Mouse (Mus musculus): ENCODE data around the gene Gse1. TPM values are rescaled to one million over a fixed set of nuclear protein-coding genes. Genes with fewer than 3 reads are reported as not detected.
A peak's percentile ranks its signal among the peaks of the same experiment; 100 is the strongest.

Gse1 gene
- 16.6 and 21.2 TPM in 2 replicates for total RNA-seq (2017)

DNA sequence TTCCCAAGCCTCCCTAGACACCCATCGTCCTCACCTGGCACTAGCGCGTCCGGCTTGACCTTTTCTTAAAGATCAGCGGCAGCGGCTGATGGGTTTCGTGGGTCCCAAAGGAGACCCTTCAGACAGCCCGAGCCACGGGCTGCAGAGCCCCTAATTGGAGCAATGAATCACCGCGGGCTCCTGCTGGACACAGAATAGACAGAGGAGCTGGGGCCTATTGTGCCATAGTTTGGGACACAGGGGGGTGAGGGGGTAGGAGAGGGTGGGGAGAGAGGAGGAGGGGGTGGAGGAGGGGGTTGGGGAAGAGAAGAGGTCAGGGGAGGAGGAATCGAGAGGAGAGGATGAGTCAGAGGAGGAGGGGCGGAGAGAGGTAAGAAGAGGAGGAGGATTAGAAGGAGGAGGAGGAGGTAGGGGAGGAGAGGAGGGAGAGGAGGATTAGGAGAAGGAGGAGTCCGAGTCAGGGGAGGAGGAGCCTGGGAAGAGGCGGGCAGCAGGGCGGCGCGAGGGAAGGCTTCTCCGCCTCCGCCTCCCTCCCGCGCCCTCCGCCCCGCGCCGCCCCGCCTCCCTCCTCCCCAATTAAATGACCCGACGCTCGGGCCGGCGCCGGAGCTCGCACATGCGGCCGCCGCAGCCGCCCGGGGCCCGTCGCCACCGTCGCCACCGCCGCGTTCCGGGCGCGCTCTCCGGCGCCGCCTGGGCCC, at the start of gene Gse1:
Gene Gse1 (plus strand): TSS at position 566 of the 701 bp plus-strand sequence.
- ATAC-seq (replicated peaks in 1 of 2; ENCODE audit: insufficient read depth in 1 of 2, low FRiP score in 2 of 2, low TSS enrichment in 1 of 2, low read depth in 1 of 2, poor library complexity in 2 of 2, severe bottlenecking in 2 of 2) = no peak; a peak in 1 of 4 replicates

DNA sequence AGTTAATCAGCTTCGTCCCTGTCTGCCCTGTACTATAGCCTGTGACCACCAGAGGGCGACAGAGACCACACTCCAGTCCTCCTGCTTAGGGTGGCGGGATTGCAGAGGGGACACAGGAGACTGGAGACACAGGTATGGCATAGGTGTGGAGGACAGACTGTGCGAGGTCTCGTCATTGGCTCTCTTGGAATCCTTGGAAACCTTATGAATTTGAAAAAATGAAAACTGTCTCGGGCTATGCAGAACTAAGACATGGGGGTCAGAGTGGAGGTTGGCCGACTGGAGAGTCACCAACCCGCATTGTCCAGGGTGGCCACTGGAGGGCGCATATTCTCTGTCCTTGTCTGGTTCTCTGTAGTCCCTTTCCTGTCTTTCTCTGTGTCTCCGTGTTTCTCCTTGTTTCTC, 49.2 kb upstream of the Gse1 start:
- ATAC-seq (replicated peaks in 1 of 2; ENCODE audit: insufficient read depth in 1 of 2, low FRiP score in 2 of 2, low TSS enrichment in 1 of 2, low read depth in 1 of 2, poor library complexity in 2 of 2, severe bottlenecking in 2 of 2) = peak; percentile 79 to 80

DNA sequence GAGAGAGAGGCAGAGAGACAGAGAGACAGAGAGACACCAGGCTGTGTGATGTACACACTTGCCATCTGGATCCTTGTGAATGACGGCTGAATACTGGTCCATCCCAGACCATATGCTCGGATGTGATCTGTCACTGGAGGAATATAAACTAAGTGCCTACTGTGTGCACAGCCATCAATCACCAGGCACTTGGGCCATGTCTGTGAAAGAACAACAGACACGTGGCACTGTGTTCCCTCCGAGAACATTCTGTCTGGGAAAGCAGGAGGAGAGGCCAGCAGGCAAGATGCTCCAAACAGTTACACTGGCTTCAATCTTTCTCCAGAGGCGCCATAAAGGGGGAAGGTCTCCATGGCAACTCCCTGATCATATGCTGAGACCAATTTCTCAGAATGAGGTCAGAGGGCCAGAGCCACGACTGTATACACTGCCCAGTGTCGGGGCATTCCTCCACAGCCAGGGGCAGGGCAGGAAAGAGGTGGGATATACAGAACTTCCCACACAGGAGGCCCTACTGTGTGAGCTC, 47.7 kb upstream of the Gse1 start:
- ATAC-seq (replicated peaks in 1 of 2; ENCODE audit: insufficient read depth in 1 of 2, low FRiP score in 2 of 2, low TSS enrichment in 1 of 2, low read depth in 1 of 2, poor library complexity in 2 of 2, severe bottlenecking in 2 of 2) = no peak

DNA sequence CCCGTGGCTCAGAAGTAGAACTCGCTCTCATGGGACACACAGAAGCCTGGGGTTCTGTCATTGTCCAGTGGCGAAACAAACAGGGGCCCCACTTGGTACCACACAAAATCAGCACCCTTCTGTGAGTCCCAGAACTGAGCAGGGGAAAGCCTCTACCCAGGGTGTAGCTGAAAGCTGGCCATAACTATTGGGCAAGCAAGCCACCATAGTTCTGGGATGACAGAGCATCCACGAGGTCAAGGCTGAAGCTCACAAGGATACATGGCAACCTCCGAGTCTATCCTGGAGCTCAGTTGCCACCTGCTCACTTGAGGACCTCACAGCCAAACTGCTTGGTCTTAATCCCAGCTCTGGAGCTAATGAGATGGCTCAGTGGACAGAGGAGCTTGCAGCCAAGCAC, 47.0 kb upstream of the Gse1 start:
- ATAC-seq (replicated peaks in 1 of 2; ENCODE audit: insufficient read depth in 1 of 2, low FRiP score in 2 of 2, low TSS enrichment in 1 of 2, low read depth in 1 of 2, poor library complexity in 2 of 2, severe bottlenecking in 2 of 2) = no peak

DNA sequence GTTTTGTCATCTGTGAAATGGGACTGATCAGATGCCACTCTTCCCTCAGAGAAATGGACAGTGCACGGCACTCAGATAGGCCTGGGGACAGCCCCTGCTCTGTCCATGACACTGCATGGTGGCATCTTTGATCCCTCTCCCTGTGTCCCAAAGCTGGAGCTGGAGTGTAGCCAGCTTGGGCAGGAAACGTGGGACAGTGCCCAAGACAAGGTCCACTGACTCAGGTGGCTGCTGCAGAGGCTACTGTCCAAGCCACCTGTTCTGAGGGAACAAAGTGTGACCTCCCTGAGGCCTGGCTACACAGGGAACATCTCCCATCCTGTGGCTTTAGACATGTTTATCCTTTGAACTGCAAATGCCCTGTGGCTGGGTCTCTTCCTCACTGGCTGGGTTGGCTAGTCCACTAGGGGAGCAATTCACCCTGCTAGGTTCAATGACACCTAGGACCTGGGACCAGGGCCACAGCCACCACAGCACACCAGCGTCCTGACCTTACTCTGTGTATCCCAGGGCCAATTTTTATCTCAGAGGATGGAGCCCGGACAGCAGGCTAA, 46.3 kb upstream of the Gse1 start:
- no peak for ATAC-seq (replicated peaks in 1 of 2; ENCODE audit: insufficient read depth in 1 of 2, low FRiP score in 2 of 2, low TSS enrichment in 1 of 2, low read depth in 1 of 2, poor library complexity in 2 of 2, severe bottlenecking in 2 of 2)

DNA sequence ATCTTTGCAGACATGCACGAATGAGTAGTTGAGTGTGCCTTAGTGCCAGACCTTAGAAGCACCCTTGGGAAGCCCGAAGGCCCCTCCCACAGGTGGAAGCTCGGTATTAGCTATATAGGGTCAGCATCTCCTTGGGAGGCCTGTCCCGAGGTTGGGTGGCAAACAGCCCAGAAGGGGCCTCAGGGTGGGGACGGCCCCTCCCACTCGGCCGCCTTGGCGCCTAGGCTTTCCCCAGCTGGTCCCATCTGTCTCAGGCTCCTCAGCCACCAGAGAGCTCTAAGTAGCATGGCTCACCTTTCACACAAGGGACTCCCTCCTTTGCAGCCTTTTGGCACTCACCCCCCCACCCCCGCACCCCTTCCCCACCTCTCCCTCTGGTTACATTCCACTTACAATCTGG, 43.9 kb upstream of the Gse1 start:
- ATAC-seq (replicated peaks in 1 of 2; ENCODE audit: insufficient read depth in 1 of 2, low FRiP score in 2 of 2, low TSS enrichment in 1 of 2, low read depth in 1 of 2, poor library complexity in 2 of 2, severe bottlenecking in 2 of 2) = no peak

DNA sequence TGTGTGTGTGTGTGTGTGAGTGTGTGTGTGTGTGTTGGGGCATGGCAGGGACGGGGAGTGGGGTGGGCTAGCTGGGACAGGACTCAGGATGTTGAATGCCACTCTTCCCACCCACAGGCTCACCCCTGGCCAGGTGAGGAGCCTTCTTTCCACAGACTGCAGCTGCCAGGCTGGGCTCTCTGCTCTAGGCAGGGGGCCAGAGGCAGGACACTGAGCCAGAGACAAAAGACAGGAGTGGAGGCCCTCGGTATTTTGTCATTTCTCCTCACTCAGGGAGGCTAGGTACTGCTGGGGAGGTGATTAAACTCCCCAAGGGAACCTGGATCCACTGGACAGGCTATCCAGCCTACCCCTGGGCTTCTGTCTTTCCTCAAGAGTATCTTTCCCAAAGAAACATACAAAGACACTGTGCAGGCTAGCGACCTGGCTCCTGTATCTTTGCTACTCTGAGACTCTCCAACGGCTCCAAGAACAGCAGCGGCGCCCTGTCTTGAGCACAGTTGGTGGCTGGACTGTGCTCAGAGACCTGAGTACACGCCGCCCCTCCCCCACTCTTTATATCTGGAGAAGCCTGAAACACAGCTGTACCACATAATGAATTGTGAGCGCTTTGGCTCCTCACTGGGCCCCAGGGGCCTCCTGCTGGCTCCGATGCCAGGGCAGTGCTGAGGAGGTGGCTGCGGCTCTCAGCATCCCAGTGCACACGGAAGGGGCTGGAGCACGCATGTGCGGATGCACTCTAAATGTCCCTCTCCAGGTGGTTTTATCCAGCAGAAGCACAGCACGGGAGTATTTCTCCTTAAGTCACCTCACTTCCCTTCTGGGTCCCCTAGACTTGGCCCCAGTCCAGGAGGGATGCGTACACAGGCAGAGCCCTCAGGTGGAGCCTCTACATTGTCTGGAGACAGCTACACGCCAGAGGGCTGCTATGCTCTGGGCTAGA, 43.1 kb upstream of the Gse1 start:
- ATAC-seq (replicated peaks in 1 of 2; ENCODE audit: insufficient read depth in 1 of 2, low FRiP score in 2 of 2, low TSS enrichment in 1 of 2, low read depth in 1 of 2, poor library complexity in 2 of 2, severe bottlenecking in 2 of 2) = no peak

DNA sequence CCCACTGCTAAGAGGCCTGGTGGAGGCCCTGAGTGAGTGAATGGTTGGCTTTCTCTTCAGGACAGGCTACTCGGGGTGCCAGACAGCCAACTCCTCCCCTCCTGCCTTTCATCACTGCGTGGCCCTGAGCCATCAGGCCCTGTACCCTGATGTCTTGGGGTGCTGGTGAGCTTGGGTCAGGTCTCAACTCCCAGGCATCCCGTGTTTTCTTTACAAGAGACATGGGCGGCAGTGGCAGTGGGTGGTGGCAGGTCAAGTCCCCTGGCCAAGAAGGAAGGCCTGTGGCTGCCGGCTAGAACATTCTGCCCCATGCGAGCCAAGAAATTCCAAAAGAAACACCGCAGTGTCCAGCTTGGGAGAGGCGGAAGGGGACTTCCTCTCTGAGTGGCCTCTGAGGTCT, 41.8 kb upstream of the Gse1 start:
- no peak for ATAC-seq (replicated peaks in 1 of 2; ENCODE audit: insufficient read depth in 1 of 2, low FRiP score in 2 of 2, low TSS enrichment in 1 of 2, low read depth in 1 of 2, poor library complexity in 2 of 2, severe bottlenecking in 2 of 2)

DNA sequence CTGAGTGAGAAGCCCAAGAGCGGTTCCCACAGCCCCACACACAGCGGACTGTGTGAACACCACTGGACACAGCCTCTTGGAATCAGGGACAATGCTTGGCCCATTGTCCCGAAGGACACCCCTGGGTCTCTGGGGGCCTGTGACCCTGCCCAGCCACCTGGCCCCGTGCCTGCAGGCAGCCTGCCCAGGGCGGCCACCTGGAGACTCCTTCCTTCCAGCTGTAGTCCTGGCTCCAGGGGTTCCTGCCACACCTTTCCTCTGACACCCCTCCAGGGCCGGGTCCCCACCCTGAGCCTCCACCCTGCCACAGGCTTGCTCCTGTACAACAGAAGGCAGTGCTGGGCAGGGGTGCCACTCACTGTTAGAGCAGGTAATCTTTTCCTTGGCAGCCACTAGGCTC, 39.7 kb upstream of the Gse1 start:
- ATAC-seq (replicated peaks in 1 of 2; ENCODE audit: insufficient read depth in 1 of 2, low FRiP score in 2 of 2, low TSS enrichment in 1 of 2, low read depth in 1 of 2, poor library complexity in 2 of 2, severe bottlenecking in 2 of 2) = no peak

DNA sequence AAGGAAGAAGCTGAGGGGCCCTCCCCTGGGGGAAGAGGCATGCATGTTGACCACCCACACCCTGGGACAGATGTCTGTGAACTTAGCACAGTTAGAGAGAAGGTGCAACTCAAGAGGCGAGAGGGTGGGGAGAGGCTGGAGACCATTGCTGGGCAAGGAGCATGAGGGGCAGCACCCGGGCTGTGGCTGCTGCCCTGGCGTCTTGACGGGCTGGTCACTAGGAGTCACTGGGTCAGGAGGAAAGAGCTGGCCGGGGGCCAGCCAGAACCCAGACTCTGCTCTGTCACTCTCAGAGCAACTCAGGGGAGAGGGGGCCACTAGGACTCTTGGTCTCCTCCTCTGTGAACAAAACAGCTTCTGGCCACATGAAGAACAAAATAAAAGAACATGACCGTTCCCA, 38.8 kb upstream of the Gse1 start:
- ATAC-seq (replicated peaks in 1 of 2; ENCODE audit: insufficient read depth in 1 of 2, low FRiP score in 2 of 2, low TSS enrichment in 1 of 2, low read depth in 1 of 2, poor library complexity in 2 of 2, severe bottlenecking in 2 of 2) = no peak

DNA sequence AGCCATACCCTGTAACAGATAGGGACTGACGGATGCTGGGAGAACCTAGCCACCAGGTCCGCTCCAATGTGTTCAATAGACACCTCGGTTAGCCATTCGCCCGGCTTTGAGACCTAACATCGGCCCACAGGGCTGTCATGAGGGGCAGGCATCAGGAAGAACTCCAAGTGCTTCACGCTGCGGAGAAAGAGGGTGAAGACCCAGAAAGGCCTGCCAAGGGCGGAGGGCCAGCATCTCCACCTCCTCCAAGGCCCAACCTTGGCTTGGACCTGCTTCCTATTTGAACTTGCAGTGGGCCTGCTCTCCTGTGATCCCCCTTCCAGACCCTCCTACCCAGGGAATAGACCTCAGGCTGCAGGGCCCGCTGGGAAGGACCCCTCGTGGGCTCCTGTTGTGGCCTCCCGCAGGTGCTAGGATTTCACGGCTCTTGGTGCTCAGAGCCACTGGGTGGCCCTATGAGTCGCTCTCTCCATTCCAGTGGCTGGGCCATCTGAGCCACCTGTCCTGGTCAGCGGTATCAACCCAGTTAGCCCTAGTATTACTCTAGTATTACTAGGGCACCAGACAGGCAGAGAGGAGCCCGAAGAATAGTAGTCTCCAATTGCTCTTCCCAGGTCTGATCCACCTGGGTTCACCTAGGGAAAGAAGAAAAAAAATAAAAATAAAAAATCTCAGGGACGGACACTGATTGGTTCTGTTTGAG, 38.0 kb upstream of the Gse1 start:
- no peak for ATAC-seq (replicated peaks in 1 of 2; ENCODE audit: insufficient read depth in 1 of 2, low FRiP score in 2 of 2, low TSS enrichment in 1 of 2, low read depth in 1 of 2, poor library complexity in 2 of 2, severe bottlenecking in 2 of 2)

DNA sequence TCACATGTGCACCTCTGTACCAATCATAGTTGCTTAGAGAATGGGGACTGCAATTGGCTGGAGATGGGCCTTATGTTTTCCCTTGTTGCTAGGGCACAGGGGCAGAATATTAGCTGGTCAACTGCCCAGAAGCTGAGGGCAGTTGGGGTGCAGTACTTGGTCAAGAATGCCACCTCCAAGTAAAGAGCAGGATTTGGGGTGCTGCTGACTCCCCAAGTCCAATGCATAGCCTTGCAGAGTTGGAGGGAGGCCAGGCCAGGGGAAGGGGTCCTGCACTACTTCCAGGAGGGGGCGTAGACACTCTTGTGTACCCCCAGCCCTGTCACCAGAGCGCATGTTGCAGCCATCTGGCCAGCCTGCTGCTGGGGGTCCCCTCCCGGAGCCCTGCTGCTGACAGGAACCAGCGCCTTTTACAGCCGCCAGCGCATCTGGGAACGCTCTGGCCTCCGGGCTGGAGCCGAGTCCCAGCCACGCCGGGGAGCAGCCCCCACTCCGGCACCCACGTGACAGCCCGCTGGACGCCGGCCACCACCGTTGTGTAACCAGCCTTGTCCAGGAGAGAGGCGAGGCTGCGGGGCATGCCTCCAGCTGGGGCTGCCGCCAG, 37.3 kb upstream of the Gse1 start:
- no peak for ATAC-seq (replicated peaks in 1 of 2; ENCODE audit: insufficient read depth in 1 of 2, low FRiP score in 2 of 2, low TSS enrichment in 1 of 2, low read depth in 1 of 2, poor library complexity in 2 of 2, severe bottlenecking in 2 of 2)

DNA sequence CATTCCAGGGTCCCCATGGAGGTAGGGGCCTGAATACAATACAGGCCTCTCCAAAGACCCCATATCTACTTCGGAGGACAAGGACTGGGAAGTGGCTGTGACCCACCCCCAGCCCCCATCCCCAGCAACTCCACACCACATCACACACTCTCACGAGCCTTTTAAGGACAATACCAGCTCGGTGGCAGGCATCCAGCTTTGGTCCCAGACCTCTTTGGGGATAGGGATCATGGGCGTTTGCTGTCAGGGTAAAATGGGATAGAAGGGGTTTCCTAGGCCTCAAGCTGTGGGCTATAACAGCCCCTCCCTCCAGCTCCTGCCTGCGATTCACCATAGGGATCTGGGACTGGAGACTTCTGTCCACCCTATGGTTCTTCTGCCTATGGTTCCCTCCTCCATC, 36.6 kb upstream of the Gse1 start:
- ATAC-seq (replicated peaks in 1 of 2; ENCODE audit: insufficient read depth in 1 of 2, low FRiP score in 2 of 2, low TSS enrichment in 1 of 2, low read depth in 1 of 2, poor library complexity in 2 of 2, severe bottlenecking in 2 of 2) = no peak

DNA sequence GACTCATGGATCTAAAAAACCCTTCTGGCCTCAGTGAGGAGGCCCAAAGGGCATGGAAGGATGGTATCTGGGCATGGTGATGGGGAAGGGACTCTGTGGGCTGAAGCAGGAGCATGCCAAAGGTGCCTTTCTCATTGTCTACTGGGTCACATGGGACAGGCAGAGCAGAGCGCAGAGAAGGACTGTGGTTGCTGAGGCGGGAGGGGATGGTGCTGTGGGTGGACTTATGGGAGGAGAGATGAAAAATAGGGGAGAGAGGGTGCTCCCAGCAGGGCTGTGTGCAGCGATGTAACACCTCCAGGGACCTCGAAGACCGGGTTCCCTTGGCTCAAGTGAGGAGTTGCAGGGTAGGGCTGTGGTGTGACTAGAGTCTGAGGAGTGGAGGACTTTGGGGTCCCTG, 36.1 kb upstream of the Gse1 start:
- ATAC-seq (replicated peaks in 1 of 2; ENCODE audit: insufficient read depth in 1 of 2, low FRiP score in 2 of 2, low TSS enrichment in 1 of 2, low read depth in 1 of 2, poor library complexity in 2 of 2, severe bottlenecking in 2 of 2) = no peak

DNA sequence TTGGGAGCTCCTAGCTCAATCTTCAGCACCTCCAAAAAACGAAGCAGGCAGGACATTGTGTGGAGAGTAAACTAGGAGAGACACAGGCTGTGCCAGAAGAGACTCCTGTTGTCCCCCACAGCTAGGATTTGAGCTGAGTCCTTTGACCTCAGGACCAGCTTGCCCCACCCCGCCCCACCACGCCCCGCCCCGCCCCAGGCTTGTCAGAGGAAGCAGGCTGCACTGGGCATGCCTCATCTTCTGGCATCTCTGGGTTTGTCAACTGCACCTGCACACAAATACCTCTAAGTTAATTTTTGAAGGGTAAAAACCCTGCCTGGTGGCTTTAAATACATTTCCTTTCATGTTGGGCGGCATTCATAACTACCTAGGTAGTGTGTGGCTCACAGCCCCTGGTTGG, 26.9 kb upstream of the Gse1 start:
- no peak for ATAC-seq (replicated peaks in 1 of 2; ENCODE audit: insufficient read depth in 1 of 2, low FRiP score in 2 of 2, low TSS enrichment in 1 of 2, low read depth in 1 of 2, poor library complexity in 2 of 2, severe bottlenecking in 2 of 2)

DNA sequence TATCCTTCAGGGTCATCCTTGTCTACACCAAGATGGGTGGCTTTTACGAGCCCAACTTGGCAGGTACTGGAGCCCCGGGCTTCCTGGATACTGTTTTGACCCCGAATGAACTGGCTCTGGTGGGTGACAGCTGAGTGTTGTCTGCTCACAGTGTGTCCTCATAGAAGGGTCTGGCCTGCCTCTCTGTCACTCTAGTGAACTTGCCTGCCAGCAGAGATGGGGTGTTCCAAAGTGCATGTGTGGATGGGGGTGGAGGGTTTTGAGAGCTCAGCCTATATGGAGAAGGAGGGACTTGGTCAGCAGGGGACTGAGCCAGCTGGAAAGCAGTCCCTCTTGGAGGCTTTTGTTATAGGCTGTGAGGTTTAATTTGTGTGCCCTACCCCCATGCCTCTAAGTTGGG, 25.7 kb upstream of the Gse1 start:
- no peak for ATAC-seq (replicated peaks in 1 of 2; ENCODE audit: insufficient read depth in 1 of 2, low FRiP score in 2 of 2, low TSS enrichment in 1 of 2, low read depth in 1 of 2, poor library complexity in 2 of 2, severe bottlenecking in 2 of 2)

DNA sequence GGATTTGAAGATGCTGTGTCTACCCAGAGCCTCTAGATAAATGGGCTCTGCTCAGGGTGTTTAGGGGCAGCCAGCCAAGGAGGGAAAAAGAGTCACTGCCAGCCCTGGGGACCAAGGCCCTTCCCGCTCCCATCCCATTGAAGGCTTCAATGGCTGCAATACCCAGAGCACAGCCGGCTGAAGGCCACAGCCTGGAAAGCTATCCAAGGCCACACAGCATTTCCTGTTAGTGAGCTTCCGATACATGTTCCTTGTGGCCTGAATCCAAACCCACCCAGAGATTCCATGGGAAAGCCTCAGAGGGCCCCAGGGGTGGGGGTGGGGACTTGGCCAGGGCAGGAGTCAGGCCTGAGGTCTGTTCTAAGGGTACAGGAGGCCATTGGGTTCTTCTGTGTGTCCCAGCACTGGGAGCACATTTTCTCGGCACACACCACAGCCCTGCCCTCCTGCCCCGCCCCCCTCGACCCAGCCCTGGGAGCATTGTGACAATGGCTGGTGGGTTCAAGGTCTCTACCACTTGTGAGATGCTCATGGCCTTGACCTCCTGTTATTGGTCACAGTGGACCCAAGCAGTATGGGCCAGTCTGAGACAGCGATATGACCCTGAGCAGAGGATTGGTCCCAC, 23.4 kb upstream of the Gse1 start:
- ATAC-seq (replicated peaks in 1 of 2; ENCODE audit: insufficient read depth in 1 of 2, low FRiP score in 2 of 2, low TSS enrichment in 1 of 2, low read depth in 1 of 2, poor library complexity in 2 of 2, severe bottlenecking in 2 of 2) = no peak

Measured in hematopoietic stem cell, adult 5-6 weeks (primary cell).